Mouse (Mus musculus) hindbrain, embryonic 11.5 days (tissue): Measurements from ENCODE around the gene Ppp1r16b. TPM values are rescaled to one million over a fixed set of nuclear protein-coding genes. Genes with fewer than 3 reads are reported as not detected.

ENCODE experiments used
- ATAC-seq: fragments of 200-750 bp; cut with Nextera tagmentation; 2 replicates; pipeline ENCODE4 v1.8.0; 2017; ENCODE audit warnings: mild to moderate bottlenecking, moderate TSS enrichment, moderate library complexity; ENCODE audit not compliant: low FRiP score
- DNase-seq: peaks from one replicate; pipeline ENCODE4 v3.0.0-alpha.2; 2015; ENCODE audit warnings: low spot score
- H3K27ac ChIP-seq: fragments of 300-500 bp; sonication (generic); 2 replicates; pipeline ENCODE4 v1.5.1; 2014; ENCODE audit warnings: mild to moderate bottlenecking, low read depth, low read length
- H3K27me3 ChIP-seq: fragments of 300-500 bp; sonication (generic); 2 replicates; pipeline ENCODE4 v1.6.1; 2014; ENCODE audit warnings: mild to moderate bottlenecking, low read length, moderate library complexity, mixed read lengths; ENCODE audit not compliant: control insufficient read depth, insufficient read depth
- H3K36me3 ChIP-seq: fragments of 300-500 bp; sonication (generic); 2 replicates; pipeline ENCODE4 v1.6.1; 2014; ENCODE audit warnings: mild to moderate bottlenecking, low read length, moderate library complexity, mixed read lengths; ENCODE audit not compliant: control insufficient read depth, insufficient read depth
- H3K4me1 ChIP-seq: fragments of 300-500 bp; sonication (generic); replicated peaks from 2 replicates; pipeline ENCODE4 v1.6.1; 2014; ENCODE audit warnings: low read length, mixed read lengths; ENCODE audit not compliant: control insufficient read depth, insufficient read depth
- H3K4me2 ChIP-seq: fragments of 300-500 bp; sonication (generic); replicated peaks from 2 replicates; pipeline ENCODE4 v1.6.1; 2014; ENCODE audit warnings: mild to moderate bottlenecking, low read depth, low read length
- H3K4me3 ChIP-seq: fragments of 300-500 bp; sonication (generic); 2 replicates; pipeline ENCODE4 v1.5.1; 2014; ENCODE audit warnings: low read depth, low read length
- H3K9ac ChIP-seq: fragments of 300-500 bp; sonication (generic); 2 replicates; pipeline ENCODE4 v1.6.1; 2014; ENCODE audit warnings: low read depth, low read length
- H3K9me3 ChIP-seq: fragments of 300-500 bp; sonication (generic); 2 replicates; pipeline ENCODE4 v1.6.1; 2016; ENCODE audit warnings: low read length; ENCODE audit not compliant: control insufficient read depth
- microRNA counts: library from miRNA; unstranded; fragments of <30 nt; microRNA quantifications from one replicate; lab custom pipeline; 2015
- polyA plus RNA-seq: library from polyadenylated mRNA; unstranded; fragments of >200 nt; fragmentation: Nextera tagmentation; extraction: Ambion mirVana; gene quantifications from 2 replicates; pipeline ENCODE4 v1.2.1, GENCODE M21; 2014

The Ppp1r16b gene
- polyA plus RNA-seq, 1 experiment from 2014 or later = 3.6 TPM

DNA sequence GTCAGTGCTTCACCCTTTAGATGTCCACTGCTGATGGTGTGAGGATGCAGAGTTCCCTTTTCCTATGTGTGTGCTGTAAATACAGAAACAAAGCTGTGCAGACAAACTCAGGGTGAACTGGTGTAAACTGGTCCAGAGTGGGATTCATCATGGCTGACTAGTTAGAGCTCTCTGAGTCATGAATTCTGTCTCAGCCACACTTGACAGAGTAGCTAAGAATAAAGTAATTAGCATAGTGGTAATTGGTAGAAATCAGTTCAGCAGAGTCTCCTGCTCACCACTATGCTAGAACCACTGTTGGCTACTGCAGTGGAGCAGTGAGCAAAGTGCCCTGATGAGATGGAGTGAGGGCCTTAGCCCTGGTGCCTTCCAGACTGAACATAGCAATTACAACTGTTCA lies 150.5 kb downstream of the Ppp1r16b start:
- no peaks in the 10 kb centered on the region for H3K4me1 ChIP-seq
- ATAC-seq = no peak

More for the DNA sequence above, 150.5 kb downstream of the Ppp1r16b start:
- Histone ChIP-seq H3K4me2 (no peak overlapping the region), H3K27ac (no peak overlapping the region), H3K27me3 (no peaks in the 10 kb centered on the region), H3K9me3 (no peaks in the 10 kb centered on the region), H3K36me3 (no peaks in the 10 kb centered on the region), H3K9ac (no peak overlapping the region), H3K4me3 (no peak overlapping the region)
- DNase-seq = no peak

MicroRNA genes within 50 kb of the gene (microRNA counts, 519-probe panel; counts per million panel counts)
- microRNA mmu-miR-3474 (lab: Ali Mortazavi, UCI) = not detected

Other genes starting within 250 kb of the Ppp1r16b start
- gene Adig, start 162.8 kb upstream of the Ppp1r16b start, polyA plus RNA-seq = not detected in 2 replicates
- gene Arhgap40, start 152.6 kb upstream of the Ppp1r16b start, polyA plus RNA-seq = 0.37 and 0.54 TPM in 2 replicates
- gene Slc32a1, start 54.6 kb upstream of the Ppp1r16b start, polyA plus RNA-seq = 1.9 and 2.9 TPM in 2 replicates
- 13.7 and 16.7 TPM in 2 replicates for gene Actr5, start 40.5 kb upstream of the Ppp1r16b start, polyA plus RNA-seq
- gene Fam83d, start 102.7 kb downstream of the Ppp1r16b start, polyA plus RNA-seq = 37.8 and 38.3 TPM in 2 replicates
- 14.8 and 15.4 TPM in 2 replicates for gene Dhx35, start 129.4 kb downstream of the Ppp1r16b start, polyA plus RNA-seq